ENCODE assay signal across 9 mouse cellular contexts in the genomic region with DNA sequence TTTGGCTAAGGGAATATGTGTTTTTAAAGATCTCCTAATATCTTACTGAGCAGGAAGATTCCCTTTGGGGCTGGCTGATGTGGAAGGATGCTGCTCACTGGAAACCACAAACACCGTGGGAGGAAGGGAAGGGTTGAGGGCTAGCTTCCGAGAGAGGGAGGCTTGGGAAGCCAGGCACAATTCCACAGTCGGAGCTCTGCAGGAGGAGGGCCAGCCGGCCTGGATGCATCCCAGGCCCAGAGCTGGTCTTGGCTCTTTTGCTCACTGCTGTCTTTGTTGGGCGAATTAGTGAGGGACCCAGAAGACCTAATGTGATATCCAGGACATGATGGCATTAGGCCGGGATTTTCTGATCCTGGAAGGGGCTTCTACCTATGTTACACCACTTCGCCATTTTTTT. TPM values are rescaled to one million over a fixed set of nuclear protein-coding genes. Genes with fewer than 3 reads are reported as not detected.
A peak's percentile ranks its signal among the peaks of the same experiment; 100 is the strongest.
DNase-seq lines count a peak whose midpoint lies in the region; ATAC-seq and TF ChIP-seq lines count a peak whose summit lies in the region.
"Had no signal": no experiment of that assay in that cellular context is flagged by ENCODE, and none has a peak within 500 bp of the region (broad histone marks: within the 10 kb centered on the region; RNA-seq: fewer than 3 reads in every experiment).

No protein-coding gene starts in this region.

- no peak overlapping the region for H3K9ac ChIP-seq in forebrain, embryonic 15.5 days (replicated peaks)
- H3K9ac ChIP-seq: lung, embryonic 15.5 days had no signal

- intact Hi-C loops in left cerebral cortex, adult 2 months (cut with DNase I): no loop called here
- intact Hi-C loops in heart, postnatal 25 days (cut with DNase I): loop anchor here (5.0 kb wide), 1 partner anchor 36 kb away; no protein-coding TSS in a partner anchor

- H3K36me3 ChIP-seq in forebrain, embryonic 15.5 days: no peaks in the 10 kb centered on the region
- H3K36me3 ChIP-seq: lung, embryonic 15.5 days had no signal

- H3K4me1 ChIP-seq in forebrain, embryonic 15.5 days: peaks cover 40% of the 10 kb centered on the region

- no peak for ATAC-seq in forebrain, embryonic 15.5 days (replicated peaks)
- ATAC-seq in inflammation-experienced regulatory T-cells, adult 6 months: no peak

- no peak for DNase-seq in left cerebral cortex, adult 2 months (ENCODE audit: extremely low spot score in 1 of 2, low spot score in 2 of 2)
- DNase-seq in left cerebral cortex, adult 18-20 months (ENCODE audit: low spot score in 2 of 2): no peak
- peak; percentile 66 to 67 for DNase-seq in cerebellum, adult 18-20 months
- peak; percentile 62 to 66 for DNase-seq in cerebellum, postnatal 36 days
- peak; percentile 48 for DNase-seq in heart, postnatal 25 days (ENCODE audit: low spot score)
- DNase-seq in adrenal gland, postnatal 4 days (ENCODE audit: low spot score in 2 of 2): no peak

- H3K27ac ChIP-seq in left cerebral cortex, adult 2 months: peak overlapping the region; percentile 19; the same call in 1 of the 2 replicates
- H3K27ac ChIP-seq in forebrain, embryonic 15.5 days (replicated peaks): no peak overlapping the region
- H3K27ac ChIP-seq: lung, embryonic 15.5 days had no signal

- H3K27me3 ChIP-seq in forebrain, embryonic 15.5 days: no peaks in the 10 kb centered on the region
- H3K27me3 ChIP-seq: lung, embryonic 15.5 days had no signal

- no peak overlapping the region for H3K4me3 ChIP-seq in left cerebral cortex, adult 2 months
- H3K4me3 ChIP-seq in forebrain, embryonic 15.5 days: no peak overlapping the region
- H3K4me3 ChIP-seq: lung, embryonic 15.5 days had no signal

- H3K9me3 ChIP-seq in forebrain, embryonic 15.5 days: no peaks in the 10 kb centered on the region
- H3K9me3 ChIP-seq: lung, embryonic 15.5 days had no signal

- WGBS in forebrain, embryonic 15.5 days: 80% methylated on average over 7 of the region's 7 CpGs

- no peak for TF ChIP-seq CTCF in left cerebral cortex, adult 2 months (IDR thresholded peaks at IDR 0.05)

- no peak overlapping the region for H3K4me2 ChIP-seq in forebrain, embryonic 15.5 days (replicated peaks)
- H3K4me2 ChIP-seq: lung, embryonic 15.5 days had no signal

RNA-seq across cellular contexts. Expression of a gene that starts 6.9 kb away (rescaled TPM):
- 10 to 100 TPM; 68.9 to 80.3 TPM for total RNA-seq in left cerebral cortex, adult 2 months (2021)
- total RNA-seq in left cerebral cortex, adult 18-20 months (2021): 10 to 100 TPM; 64.5 to 69.9 TPM
- total RNA-seq in heart, postnatal 25 days (2021): 10 to 100 TPM; 27.4 to 30.6 TPM
- 10 to 100 TPM; 27.8 to 29.9 TPM for total RNA-seq in adrenal gland, postnatal 4 days (2021)
- 55.6 and 63.3 TPM in 2 replicates for polyA plus RNA-seq in forebrain, embryonic 15.5 days (2015; fragmentation: Nextera tagmentation; extraction: Ambion mirVana)
- polyA plus RNA-seq in inflammation-experienced regulatory T-cells, adult 6 months (2017; shearing (Covaris generic)): 10 to 100 TPM in 2 of 3 experiments, 1 to 10 TPM in 1; 8.6 to 14.8 (median 12.8) TPM

Comparison
In these comparisons a context has a peak if more than half of its experiments do, and no peak if none do; other contexts are left out.
1. DNase-seq: peak in cerebellum, adult 18-20 months (2 of 2), cerebellum, postnatal 36 days (2 of 2) and heart, postnatal 25 days (single experiment); none in left cerebral cortex, adult 2 months (0 of 2), left cerebral cortex, adult 18-20 months (0 of 2) and adrenal gland, postnatal 4 days (0 of 2).